Mouse (Mus musculus) embryonic fibroblast, embryonic 13.5 days (primary cell): ENCODE results near the gene Plbd2.

Experiments
- CTCF ChIP-seq: IDR thresholded peaks from 2 replicates; pipeline ENCODE4 v1.5.1; 2011; ENCODE audit warnings: mild to moderate bottlenecking, control low read depth, low read length, moderate library complexity, borderline replicate concordance; ENCODE audit not compliant: insufficient read depth
- POLR2A ChIP-seq: IDR thresholded peaks from 2 replicates; pipeline ENCODE4 v1.6.1; 2011; ENCODE audit warnings: low read depth, mild to moderate bottlenecking, control low read depth, low read length, moderate library complexity

GRCm38 (mm10) chr5:120548236-120548850 lies 44.9 kb upstream of the Plbd2 start:
- no peak for TF ChIP-seq POLR2A
- no peak for TF ChIP-seq CTCF
